Mouse (Mus musculus) left cerebral cortex, adult 8-10 months (tissue): ENCODE results near the gene Sugt1. TPM values are rescaled to one million over a fixed set of nuclear protein-coding genes. Genes with fewer than 3 reads are reported as not detected.

ENCODE experiments used
- DNase-seq, 2 experiments: peaks; one replicate each; pipeline ENCODE4 v3.0.0; 2022; ENCODE audit warnings: low spot score in 2 of 2
- microRNA-seq, 2 experiments: library from miRNA; unstranded; fragments of <30 nt; microRNA quantifications; one replicate each; pipeline ENCODE4 v1.2.0; 2022
- total RNA-seq, 4 experiments: library from RNA; stranded (reverse); gene quantifications; 2 replicates each; pipeline ENCODE4 v1.2.4; 2022

The Sugt1 gene
- total RNA-seq, 4 experiments from 2014 or later, result 87.9 to 97.3 (median 91.3) TPM

GRCm38 (mm10) chr14:79677108-79677753 is 89.7 kb downstream of the Sugt1 start:
- no peak for DNase-seq

GRCm38 (mm10) chr14:79677891-79678687 is 90.6 kb downstream of the Sugt1 start:
- DNase-seq, result no peak

GRCm38 (mm10) chr14:79680652-79681051 is 93.2 kb downstream of the Sugt1 start:
- DNase-seq, result no peak

Small RNA genes lying within 50 kb of the gene (microRNA-seq; reads per million reads assigned to microRNA genes)
- gene Gm27857, result 0 reads per million in 2 experiments

Other genes with a start within 250 kb of the Sugt1 start
- 10 to 100 TPM; 11.5 to 14.4 (median 13.1) TPM for gene Naa16, start 196.9 kb upstream of the Sugt1 start, total RNA-seq
- 1 to 10 TPM; 6.7 to 7.3 (median 7.0) TPM for gene Mtrf1, start 189.9 kb upstream of the Sugt1 start, total RNA-seq
- gene Kbtbd7, start 161.2 kb upstream of the Sugt1 start, total RNA-seq, result 10 to 100 TPM; 35.5 to 40.8 (median 37.1) TPM
- gene Kbtbd6, start 135.9 kb upstream of the Sugt1 start, total RNA-seq, result 1 to 10 TPM; 1.0 to 1.4 (median 1.2) TPM
- 1 to 10 TPM; 4.9 to 5.7 (median 5.0) TPM for gene Elf1, start 106.5 kb upstream of the Sugt1 start, total RNA-seq
- gene Wbp4, start 106.2 kb upstream of the Sugt1 start, total RNA-seq, result 10 to 100 TPM; 45.6 to 51.2 (median 51.0) TPM
- gene Cnmd, start 74.5 kb downstream of the Sugt1 start, total RNA-seq, result 1 to 10 TPM; 1.2 to 2.7 (median 1.8) TPM
- 10 to 100 TPM; 34.6 to 46.7 (median 41.4) TPM for gene Pcdh8, start 183.6 kb downstream of the Sugt1 start, total RNA-seq